Mouse (Mus musculus): ENCODE data around the gene Bcan. TPM values are rescaled to one million over a fixed set of nuclear protein-coding genes. Genes with fewer than 3 reads are reported as not detected.

Bcan gene
- polyA plus RNA-seq, 1 experiment, result 0.54 TPM

DNA sequence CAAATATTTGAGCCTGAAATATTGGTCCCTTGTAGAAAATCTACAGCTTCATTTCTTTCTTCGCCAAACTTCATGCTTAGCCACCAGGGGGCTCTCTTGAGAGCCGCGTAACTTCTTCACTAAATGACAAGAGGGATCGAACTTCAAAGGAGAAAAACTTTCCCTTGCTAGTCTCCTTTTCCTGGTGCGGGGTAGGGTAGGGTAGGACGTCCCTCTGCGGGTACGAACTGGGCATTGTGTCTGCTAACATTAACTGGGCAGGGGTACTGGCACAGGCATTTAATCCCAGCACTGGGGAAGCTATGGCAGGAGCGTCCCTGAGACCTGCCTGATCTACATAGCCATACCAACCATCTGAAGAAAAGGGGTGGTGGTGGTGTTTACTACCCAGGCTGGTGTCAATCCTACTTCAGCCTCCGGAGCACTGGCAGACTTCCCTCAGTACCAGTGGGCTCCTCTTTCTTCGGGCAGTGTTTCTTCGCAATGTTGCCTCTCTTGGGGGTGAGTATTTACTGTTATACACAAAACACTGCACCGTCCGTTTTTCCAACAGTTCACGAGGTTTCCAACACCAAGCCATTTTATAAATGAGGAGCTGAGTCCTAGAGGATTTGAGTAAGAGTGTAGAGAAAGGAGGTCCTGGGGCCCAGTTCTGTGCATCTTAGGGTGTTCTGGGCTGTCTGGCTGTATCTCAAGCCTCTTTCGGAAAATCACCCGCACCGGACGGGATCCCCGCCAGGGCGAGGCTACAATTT lies 29.7 kb downstream of the Bcan start:
- H3K36me3 ChIP-seq (ENCODE audit: control insufficient read depth, insufficient read depth, low read length), result no peaks in the 10 kb centered on the region
- DNase-seq, result peak; percentile 51
- H3K4me1 ChIP-seq (replicated peaks; ENCODE audit: control insufficient read depth, insufficient read depth, low read length), result peaks cover 14% of the 10 kb centered on the region
- peaks cover 25% of the 10 kb centered on the region; the same call in 1 of the 2 replicates for H3K27me3 ChIP-seq (ENCODE audit: control insufficient read depth, insufficient read depth, low read length)
- 5% methylated on average over 21 of the region's 21 CpGs for WGBS
- no peak overlapping the region for H3K27ac ChIP-seq (ENCODE audit: control insufficient read depth, insufficient read depth, low read length)
- no peak for TF ChIP-seq POLR2A (IDR thresholded peaks at IDR 0.05; ENCODE audit: control insufficient read depth, extremely low read depth, insufficient read depth, low read length, poor library complexity)
- no peak for TF ChIP-seq CTCF (IDR thresholded peaks at IDR 0.05; ENCODE audit: borderline replicate concordance, control insufficient read depth, extremely low read depth, insufficient read depth, low read length, poor library complexity)
- H3K4me3 ChIP-seq (ENCODE audit: control insufficient read depth, insufficient read depth, low read length), result no peak overlapping the region

- DNase-seq, result peak; percentile 65
- H3K4me1 ChIP-seq (replicated peaks; ENCODE audit: control insufficient read depth, insufficient read depth, low read length), result 0 out of 2 replicates have a peak, but pooled peaks cover 3% of the 10 kb centered on the region
- H3K27me3 ChIP-seq (ENCODE audit: control insufficient read depth, insufficient read depth, low read length), result no peaks in the 10 kb centered on the region; the same call in 1 of the 2 replicates
- H3K27ac ChIP-seq (ENCODE audit: control insufficient read depth, insufficient read depth, low read length), result no peak overlapping the region
- TF ChIP-seq CTCF (IDR thresholded peaks at IDR 0.05; ENCODE audit: borderline replicate concordance, control insufficient read depth, extremely low read depth, insufficient read depth, low read length, poor library complexity), result peak; percentile 66; the same call in 1 of the 2 replicates
- no peak for TF ChIP-seq POLR2A (IDR thresholded peaks at IDR 0.05; ENCODE audit: control insufficient read depth, extremely low read depth, insufficient read depth, low read length, poor library complexity)
- WGBS, result 1% methylated on average over 27 of the region's 27 CpGs
- no peaks in the 10 kb centered on the region for H3K36me3 ChIP-seq (ENCODE audit: control insufficient read depth, insufficient read depth, low read length)
- no peak overlapping the region for H3K4me3 ChIP-seq (ENCODE audit: control insufficient read depth, insufficient read depth, low read length)
Measured at GRCm38 (mm10) chr3:87960586-87961191, 39.3 kb downstream of the Bcan start.

DNA sequence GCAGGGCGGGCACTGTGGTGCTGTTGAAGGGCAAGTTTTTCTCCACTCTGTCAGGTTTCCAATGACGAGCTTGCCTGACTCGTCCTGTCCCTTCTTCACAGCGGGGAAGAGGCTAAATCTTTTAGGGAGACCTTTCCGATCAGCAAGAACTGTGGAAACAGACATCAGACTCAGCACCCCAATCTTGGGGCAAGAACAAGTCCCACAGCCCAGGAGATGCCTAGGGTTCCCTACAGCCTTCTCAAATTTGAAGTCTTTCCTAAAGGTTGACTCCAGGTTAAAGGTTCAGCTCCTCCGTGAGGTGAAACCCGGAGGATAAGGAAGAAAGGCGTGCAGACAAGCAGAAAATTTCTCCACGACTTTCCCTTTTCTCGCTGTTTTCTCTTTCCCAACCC lies 39.8 kb downstream of the Bcan start:
- TF ChIP-seq CTCF (IDR thresholded peaks at IDR 0.05; ENCODE audit: borderline replicate concordance, control insufficient read depth, extremely low read depth, insufficient read depth, low read length, poor library complexity) (no peak), POLR2A (IDR thresholded peaks at IDR 0.05; ENCODE audit: control insufficient read depth, extremely low read depth, insufficient read depth, low read length, poor library complexity) (no peak)
- Histone ChIP-seq H3K4me3 (ENCODE audit: control insufficient read depth, insufficient read depth, low read length) (no peak overlapping the region), H3K36me3 (ENCODE audit: control insufficient read depth, insufficient read depth, low read length) (no peaks in the 10 kb centered on the region), H3K27me3 (ENCODE audit: control insufficient read depth, insufficient read depth, low read length) (no peaks in the 10 kb centered on the region; the same call in 1 of the 2 replicates), H3K4me1 (replicated peaks; ENCODE audit: control insufficient read depth, insufficient read depth, low read length) (0 out of 2 replicates have a peak, but pooled peaks cover 3% of the 10 kb centered on the region), H3K27ac (ENCODE audit: control insufficient read depth, insufficient read depth, low read length) (no peak overlapping the region)
- WGBS, result 53% methylated on average over 10 of the region's 10 CpGs
- DNase-seq, result no peak

DNA sequence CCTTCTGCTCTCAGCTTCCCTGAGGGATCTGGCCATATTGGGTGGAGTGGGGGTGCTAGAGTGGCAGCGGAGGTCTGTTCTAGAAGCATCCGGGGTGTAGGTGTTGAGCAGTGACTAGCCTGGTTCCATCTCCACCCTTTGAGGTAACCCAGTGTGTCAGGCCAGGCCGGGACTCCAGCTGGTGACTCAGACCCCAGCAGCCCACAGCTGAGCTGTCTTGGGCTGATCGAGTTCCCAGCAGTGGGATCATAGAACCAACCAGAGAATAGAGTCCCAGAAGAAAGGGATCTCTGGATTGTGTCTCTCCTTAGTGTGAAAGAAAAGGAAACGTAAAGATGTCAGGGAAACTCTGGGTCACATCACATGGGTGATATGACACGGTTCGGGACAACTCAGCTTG lies 40.7 kb downstream of the Bcan start:
- Histone ChIP-seq H3K27ac (ENCODE audit: control insufficient read depth, insufficient read depth, low read length) (no peak overlapping the region), H3K27me3 (ENCODE audit: control insufficient read depth, insufficient read depth, low read length) (no peaks in the 10 kb centered on the region; the same call in 1 of the 2 replicates), H3K36me3 (ENCODE audit: control insufficient read depth, insufficient read depth, low read length) (no peaks in the 10 kb centered on the region), H3K4me3 (ENCODE audit: control insufficient read depth, insufficient read depth, low read length) (no peak overlapping the region), H3K4me1 (replicated peaks; ENCODE audit: control insufficient read depth, insufficient read depth, low read length) (0 out of 2 replicates have a peak, but pooled peaks cover 3% of the 10 kb centered on the region)
- DNase-seq, result no peak
- 80% methylated on average over 7 of the region's 7 CpGs for whole genome bisulfite sequencing
- TF ChIP-seq CTCF (IDR thresholded peaks at IDR 0.05; ENCODE audit: borderline replicate concordance, control insufficient read depth, extremely low read depth, insufficient read depth, low read length, poor library complexity) (no peak), POLR2A (IDR thresholded peaks at IDR 0.05; ENCODE audit: control insufficient read depth, extremely low read depth, insufficient read depth, low read length, poor library complexity) (no peak)

DNA sequence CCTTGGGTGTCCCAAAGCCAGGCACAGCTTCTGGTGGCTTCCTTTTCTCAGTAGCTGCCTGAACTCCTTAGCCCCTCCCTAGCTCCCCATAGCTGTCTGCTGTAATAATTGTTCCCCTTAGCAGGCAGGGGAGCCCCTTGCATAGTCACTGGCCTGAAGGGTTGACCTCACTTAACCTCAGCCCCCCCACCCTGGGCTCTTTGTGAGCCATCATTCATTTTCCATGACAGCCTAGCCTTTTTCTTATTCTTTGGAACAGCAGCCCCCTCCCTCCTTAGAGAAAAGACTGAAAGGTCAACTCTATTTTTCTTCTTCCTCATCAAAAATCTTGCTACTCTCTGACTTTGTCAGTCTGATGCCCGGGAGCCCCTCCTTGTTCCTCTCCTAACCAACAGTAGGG lies 41.1 kb downstream of the Bcan start:
- H3K27me3 ChIP-seq (ENCODE audit: control insufficient read depth, insufficient read depth, low read length), result no peaks in the 10 kb centered on the region; the same call in 1 of the 2 replicates
- DNase-seq, result no peak
- H3K4me3 ChIP-seq (ENCODE audit: control insufficient read depth, insufficient read depth, low read length), result no peak overlapping the region
- no peak overlapping the region for H3K27ac ChIP-seq (ENCODE audit: control insufficient read depth, insufficient read depth, low read length)
- H3K36me3 ChIP-seq (ENCODE audit: control insufficient read depth, insufficient read depth, low read length), result no peaks in the 10 kb centered on the region
- 41% methylated on average over 1 of the region's 1 CpGs for WGBS
- TF ChIP-seq POLR2A (IDR thresholded peaks at IDR 0.05; ENCODE audit: control insufficient read depth, extremely low read depth, insufficient read depth, low read length, poor library complexity), result no peak
- no peak for TF ChIP-seq CTCF (IDR thresholded peaks at IDR 0.05; ENCODE audit: borderline replicate concordance, control insufficient read depth, extremely low read depth, insufficient read depth, low read length, poor library complexity)
- H3K4me1 ChIP-seq (replicated peaks; ENCODE audit: control insufficient read depth, insufficient read depth, low read length), result 0 out of 2 replicates have a peak, but pooled peaks cover 3% of the 10 kb centered on the region

DNA sequence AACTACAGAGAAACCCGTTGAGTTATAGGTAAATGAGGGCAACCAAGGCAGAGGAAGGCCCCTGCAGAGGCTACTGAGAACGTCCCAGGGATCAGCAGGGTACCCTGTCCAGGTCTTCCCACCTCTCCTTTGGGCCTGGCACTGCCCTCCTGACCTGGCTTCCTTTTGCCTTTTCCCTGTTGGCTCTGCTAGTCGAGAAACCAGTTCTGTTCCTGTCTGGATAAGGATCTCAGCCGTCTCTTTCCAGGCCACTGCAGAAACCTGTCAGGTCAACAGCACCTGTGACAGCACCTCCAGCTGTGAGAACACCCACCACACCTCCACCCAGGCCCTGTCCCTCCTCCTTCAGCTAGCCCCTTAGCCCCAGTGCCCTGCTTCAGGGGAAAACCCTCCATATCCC lies 41.6 kb downstream of the Bcan start:
- Histone ChIP-seq H3K4me1 (replicated peaks; ENCODE audit: control insufficient read depth, insufficient read depth, low read length) (0 out of 2 replicates have a peak, but pooled peaks cover 3% of the 10 kb centered on the region), H3K27ac (ENCODE audit: control insufficient read depth, insufficient read depth, low read length) (no peak overlapping the region), H3K4me3 (ENCODE audit: control insufficient read depth, insufficient read depth, low read length) (no peak overlapping the region), H3K27me3 (ENCODE audit: control insufficient read depth, insufficient read depth, low read length) (no peaks in the 10 kb centered on the region; the same call in 1 of the 2 replicates), H3K36me3 (ENCODE audit: control insufficient read depth, insufficient read depth, low read length) (no peaks in the 10 kb centered on the region)
- no peak for DNase-seq
- 79% methylated on average over 4 of the region's 4 CpGs for WGBS
- TF ChIP-seq POLR2A (IDR thresholded peaks at IDR 0.05; ENCODE audit: control insufficient read depth, extremely low read depth, insufficient read depth, low read length, poor library complexity) (no peak), CTCF (IDR thresholded peaks at IDR 0.05; ENCODE audit: borderline replicate concordance, control insufficient read depth, extremely low read depth, insufficient read depth, low read length, poor library complexity) (no peak)

Data from thymus, adult 2 months (tissue).